Mouse (Mus musculus): ENCODE data around the gene Necab2.

The Necab2 gene

GRCm38 (mm10) chr8:119428350-119428740, 18.2 kb upstream of the Necab2 start:
- DNase-seq (ENCODE audit: low spot score): no peak

- no peak for DNase-seq (ENCODE audit: low spot score)
Measured at GRCm38 (mm10) chr8:119428766-119429327, 17.7 kb upstream of the Necab2 start.

- no peak for DNase-seq (ENCODE audit: low spot score)
Measured at GRCm38 (mm10) chr8:119429552-119429951, 17.0 kb upstream of the Necab2 start.

DNA sequence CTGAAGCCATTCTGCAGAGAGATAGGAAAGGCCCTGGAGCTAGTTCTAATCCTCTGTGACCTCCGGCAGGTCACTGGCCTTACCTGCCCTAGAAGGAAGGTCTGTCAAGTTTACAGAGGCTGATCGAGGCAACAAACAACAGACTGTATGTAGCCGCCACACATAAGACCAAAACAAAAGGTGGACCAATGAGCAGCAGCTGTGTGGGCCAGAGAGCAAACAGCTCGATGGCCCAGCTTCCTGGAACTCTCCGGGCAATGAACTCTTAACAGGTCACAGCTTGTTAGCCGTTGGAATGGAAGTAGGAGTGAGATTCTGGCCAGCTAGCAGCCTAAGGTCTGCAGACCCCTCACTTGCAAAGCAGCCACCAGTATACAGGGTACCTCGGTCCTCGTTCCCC, 16.3 kb upstream of the Necab2 start:
- DNase-seq (ENCODE audit: low spot score): no peak

GRCm38 (mm10) chr8:119430690-119431089, 15.8 kb upstream of the Necab2 start:
- no peak for DNase-seq (ENCODE audit: low spot score)

GRCm38 (mm10) chr8:119432372-119432771, 14.1 kb upstream of the Necab2 start:
- no peak for DNase-seq (ENCODE audit: low spot score)

DNA sequence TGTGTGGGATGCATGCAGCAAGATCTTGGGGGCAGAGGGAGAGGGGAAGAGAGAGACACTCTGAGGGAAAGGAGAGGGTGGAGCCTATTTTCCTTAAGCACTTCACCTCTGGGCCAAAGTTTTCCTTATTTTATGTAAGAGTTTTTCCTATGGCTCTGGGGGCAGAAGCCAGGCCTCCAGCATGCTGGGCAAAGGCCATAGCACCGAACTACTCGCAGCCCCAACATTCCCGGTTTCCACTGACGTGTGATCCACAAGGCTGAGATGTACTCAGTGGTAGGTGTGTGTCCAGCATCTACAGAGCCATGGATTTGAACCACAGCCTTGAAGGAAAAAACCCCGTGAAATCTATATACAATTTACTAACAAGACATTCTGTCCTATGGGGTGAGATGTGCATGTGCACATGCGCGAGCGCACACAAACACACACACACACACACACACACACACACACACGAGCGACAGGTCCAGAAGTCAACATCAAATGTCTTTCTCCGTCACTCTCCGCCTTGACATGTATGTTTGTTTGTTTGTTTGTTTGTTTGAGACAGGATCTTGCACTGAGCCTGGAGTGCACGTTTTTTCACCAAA, 12.8 kb upstream of the Necab2 start, which contains the start of gene Osgin1:
Osgin1 (plus strand) TSS at position 543 of the 593 bp plus-strand sequence.
- no peak for DNase-seq (ENCODE audit: low spot score)

DNA sequence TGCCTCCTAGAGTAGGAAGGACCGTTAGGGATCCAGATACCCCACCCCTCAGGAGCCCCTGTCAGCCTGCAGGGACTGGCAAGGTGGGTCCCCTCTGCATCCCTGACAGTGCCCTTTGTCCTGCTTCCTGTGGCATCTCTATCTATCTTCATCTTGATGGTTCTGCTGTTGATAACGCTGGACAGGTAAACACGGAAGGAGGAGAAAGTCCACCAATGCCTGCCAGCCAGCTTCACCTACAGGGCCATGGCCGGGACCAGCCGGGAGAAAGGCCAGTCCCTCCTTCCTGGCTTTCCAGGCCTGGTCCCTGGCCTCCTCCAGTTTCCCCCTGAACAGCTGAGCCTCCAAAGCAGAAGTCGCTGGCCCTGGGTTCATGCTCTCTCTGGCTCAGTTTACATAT, 11.9 kb upstream of the Necab2 start:
- DNase-seq (ENCODE audit: low spot score): no peak

DNA sequence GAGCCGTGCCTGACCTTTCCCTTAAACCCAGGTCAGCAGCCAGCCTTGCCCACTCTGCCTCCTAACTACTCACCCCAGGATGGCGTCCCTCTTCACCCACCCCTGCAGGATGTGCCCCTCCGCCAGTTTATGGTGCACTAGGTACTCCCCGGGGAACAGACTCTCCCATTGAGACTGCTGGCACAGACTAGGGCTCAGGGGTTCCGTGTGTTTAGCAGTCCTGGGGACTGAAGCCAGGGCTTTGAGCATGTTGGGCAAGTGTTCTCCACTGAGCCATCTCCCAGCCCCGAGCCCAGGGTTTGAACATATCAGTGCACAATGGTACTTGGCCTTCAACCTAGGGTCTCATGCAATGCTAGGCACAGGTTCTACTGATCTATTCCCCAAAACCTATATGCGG, 11.0 kb upstream of the Necab2 start:
- DNase-seq (ENCODE audit: low spot score): no peak

GRCm38 (mm10) chr8:119436331-119436730, 10.2 kb upstream of the Necab2 start:
- no peak for DNase-seq (ENCODE audit: low spot score)

GRCm38 (mm10) chr8:119436933-119437332, 9.6 kb upstream of the Necab2 start:
- DNase-seq (ENCODE audit: low spot score): peak; percentile 15

GRCm38 (mm10) chr8:119437506-119437905, 9.0 kb upstream of the Necab2 start:
- DNase-seq (ENCODE audit: low spot score): no peak

GRCm38 (mm10) chr8:119438876-119439275, 7.6 kb upstream of the Necab2 start:
- no peak for DNase-seq (ENCODE audit: low spot score)

DNA sequence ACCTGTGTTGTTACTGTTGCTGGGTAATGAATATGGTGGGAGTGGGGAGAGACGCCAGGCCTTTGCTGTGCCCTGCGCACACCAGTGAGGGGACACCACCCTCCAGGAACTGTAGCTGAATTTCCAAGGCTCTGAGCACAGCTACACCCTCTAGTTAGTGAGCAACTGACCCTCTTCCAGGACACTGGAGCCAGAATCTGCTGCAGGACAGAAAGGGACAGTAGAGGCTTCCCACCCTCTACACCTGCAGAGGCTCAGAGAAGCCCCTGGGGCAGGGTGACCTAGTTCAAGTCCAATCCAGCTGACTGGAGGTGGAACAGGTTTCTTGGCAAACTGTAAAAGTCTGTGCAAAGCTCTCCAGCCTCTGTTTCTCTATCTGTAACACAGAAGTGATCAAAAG, 7.1 kb upstream of the Necab2 start:
- DNase-seq (ENCODE audit: low spot score): no peak

GRCm38 (mm10) chr8:119439893-119440249, 6.6 kb upstream of the Necab2 start:
- no peak for DNase-seq (ENCODE audit: low spot score)

DNA sequence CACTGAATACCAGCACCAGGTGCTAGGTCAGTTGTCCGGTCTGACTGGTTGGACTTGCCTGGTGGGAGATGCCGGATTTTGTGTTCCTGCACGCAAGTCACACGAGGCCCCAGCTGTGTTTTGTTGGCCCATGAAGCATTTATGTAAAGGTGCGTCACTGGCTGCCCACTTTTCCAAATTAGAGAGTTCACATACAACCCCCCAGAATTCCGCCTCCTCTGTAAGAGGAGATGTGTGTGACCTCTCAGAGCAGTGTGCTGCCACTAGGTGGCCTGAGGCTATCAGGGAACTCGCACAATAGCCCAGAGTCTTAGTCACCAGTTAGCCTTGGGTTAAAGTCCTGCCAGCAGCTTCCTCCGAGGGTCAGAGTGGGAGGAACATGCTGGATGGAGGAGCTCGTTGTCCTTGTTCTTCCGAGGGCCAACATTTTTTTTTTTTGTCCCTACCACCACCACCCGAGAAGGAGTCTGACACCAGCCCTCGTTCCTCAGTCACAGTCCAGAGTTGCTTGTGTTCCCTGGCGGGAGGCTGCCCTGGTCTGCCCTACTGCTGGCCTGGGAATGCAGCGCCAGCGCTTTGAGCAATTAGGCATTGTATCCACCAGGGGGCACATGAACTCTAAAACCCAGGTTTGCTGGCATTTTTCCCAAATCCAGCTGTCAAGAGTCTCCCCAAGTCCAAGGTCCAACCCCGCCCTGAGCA, 6.1 kb upstream of the Necab2 start:
- peak; percentile 38 for DNase-seq (ENCODE audit: low spot score)

DNA sequence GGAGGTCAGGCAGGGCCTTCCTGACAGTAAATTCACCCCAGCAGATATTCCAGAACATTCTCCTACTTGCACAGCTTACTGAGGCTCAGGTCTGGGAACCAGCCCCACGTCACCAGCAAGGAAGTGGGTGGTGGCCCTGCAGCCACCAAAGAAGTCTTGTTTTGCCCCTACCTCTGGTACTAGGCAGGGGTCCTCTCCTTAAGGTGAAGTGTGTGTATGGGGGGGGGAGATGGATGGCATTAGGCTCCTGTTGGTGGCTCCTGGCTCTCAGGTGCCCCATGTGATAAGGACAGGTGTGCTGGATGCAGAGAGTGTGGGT, 5.6 kb upstream of the Necab2 start:
- no peak for DNase-seq (ENCODE audit: low spot score)

- DNase-seq (ENCODE audit: low spot score): no peak
Measured at GRCm38 (mm10) chr8:119442013-119442412, 4.5 kb upstream of the Necab2 start.

DNA sequence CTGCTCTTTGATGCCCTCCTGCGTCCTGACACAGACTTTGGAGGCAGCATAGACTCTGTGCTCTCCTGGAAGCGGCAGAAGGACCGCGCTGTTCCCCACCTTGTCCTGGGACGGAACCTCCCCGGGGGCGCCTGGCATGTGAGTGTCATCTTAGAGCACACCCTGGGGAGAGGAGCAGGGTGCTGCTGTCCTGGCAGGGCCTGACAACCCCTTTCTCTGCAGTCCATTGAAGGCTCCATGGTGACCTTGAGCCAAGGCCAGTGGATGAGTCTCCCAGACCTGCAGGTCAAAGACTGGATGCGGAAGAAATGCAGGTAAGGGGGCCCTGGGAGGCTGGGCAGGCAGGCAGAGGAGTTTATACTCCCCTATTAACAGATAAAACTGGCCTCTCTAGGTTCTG, 3.5 kb upstream of the Necab2 start:
- DNase-seq (ENCODE audit: low spot score): no peak

DNA sequence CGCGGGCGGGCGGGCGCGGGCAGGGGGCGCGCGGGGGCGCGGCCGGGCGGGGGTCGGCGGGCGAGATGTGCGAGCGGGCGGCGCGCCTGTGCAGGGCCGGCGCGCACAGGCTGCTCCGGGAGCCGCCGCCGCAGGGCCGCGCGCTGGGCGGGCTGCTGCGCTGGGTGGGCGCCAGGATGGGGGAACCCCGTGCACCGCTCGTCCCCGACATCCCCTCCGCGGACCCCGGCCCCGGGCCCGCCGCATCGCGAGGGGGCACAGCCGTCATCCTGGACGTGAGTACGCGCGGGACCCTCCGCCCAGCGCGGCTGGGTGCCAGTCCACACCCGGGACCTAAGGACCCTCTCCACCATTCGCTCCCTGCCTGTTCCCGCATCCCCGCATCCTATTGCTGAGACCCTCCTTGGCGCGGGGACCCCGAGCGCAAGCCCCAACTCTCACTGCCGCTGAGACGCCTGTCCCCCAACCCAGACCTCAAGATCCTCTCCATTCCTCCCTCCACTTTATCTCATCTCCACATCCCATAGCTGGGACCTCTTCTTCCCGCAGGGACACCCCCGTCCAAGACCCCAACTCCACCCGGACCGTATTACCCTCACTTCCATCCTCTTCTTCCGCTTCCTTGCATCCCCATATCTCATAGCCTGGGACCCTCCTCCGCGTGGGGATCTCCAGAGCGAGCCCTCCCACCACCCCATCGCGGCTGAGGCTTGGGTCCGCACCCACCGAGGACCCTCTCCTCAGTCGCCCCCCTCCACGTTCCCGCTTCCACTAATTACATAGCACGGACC, 666 bp downstream of the Necab2 start:
- no peak for DNase-seq (ENCODE audit: low spot score)

DNA sequence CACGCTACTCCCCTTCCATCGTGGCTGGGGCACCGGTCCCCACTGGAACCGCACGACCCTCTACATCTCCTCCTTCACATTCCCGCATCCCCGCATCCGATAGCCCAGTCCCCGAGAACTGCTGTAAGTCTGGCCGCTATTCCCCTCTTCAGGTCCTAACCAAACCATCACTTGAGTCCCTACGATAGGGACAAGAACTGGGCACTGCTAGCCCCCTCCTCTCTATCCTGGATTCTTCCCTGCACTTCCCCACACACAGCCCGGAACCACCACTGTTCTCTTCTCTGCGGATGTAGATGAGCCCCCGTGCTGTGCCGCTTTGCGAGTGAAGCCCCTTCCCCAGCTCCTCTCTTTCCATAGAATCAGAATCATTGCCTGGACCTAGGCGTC, 1.3 kb downstream of the Necab2 start:
- no peak for DNase-seq (ENCODE audit: low spot score)

GRCm38 (mm10) chr8:119449627-119450026, 3.1 kb downstream of the Necab2 start:
- DNase-seq (ENCODE audit: low spot score): no peak

GRCm38 (mm10) chr8:119451131-119451530, 4.6 kb downstream of the Necab2 start:
- DNase-seq (ENCODE audit: low spot score): no peak

Data from spleen, adult 12 weeks (tissue).